Mouse (Mus musculus) spleen, adult 18-20 months (tissue): Measurements from ENCODE around the gene Hivep2.

Experiments
- DNase-seq, 2 experiments: peaks; one replicate each; pipeline ENCODE4 v3.0.0; 2022; ENCODE audit warnings: mixed read lengths in 2 of 2

Gene Hivep2

GRCm38 (mm10) chr10:13973563-13974179 is 7.8 kb downstream of the Hivep2 start:
- DNase-seq, result no peak

- no peak for DNase-seq
Measured at GRCm38 (mm10) chr10:13974472-13974871, 8.6 kb downstream of the Hivep2 start.

GRCm38 (mm10) chr10:13975861-13976260 is 10.0 kb downstream of the Hivep2 start:
- no peak for DNase-seq

- no peak for DNase-seq
Measured at GRCm38 (mm10) chr10:13976267-13976666, 10.4 kb downstream of the Hivep2 start.

DNA sequence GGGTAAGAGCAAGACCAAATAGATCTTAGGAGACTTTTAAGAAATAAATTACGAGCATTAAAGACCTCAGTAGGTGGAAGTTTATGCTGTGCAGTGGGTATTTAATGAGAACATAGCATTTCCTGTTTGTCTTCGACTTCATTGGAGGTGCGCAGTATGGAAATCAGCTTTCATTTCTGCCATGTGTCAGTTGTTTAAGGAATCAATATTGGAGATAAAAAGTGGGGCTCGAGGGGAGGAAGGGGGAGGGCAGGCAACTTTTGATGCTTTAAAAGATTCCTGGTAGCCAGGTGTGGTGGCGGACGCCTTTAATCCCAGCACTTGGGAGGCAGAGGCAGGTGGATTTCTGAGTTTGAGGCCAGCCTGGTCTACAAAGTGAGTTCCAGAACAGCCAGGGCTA is 16.4 kb downstream of the Hivep2 start:
- DNase-seq, result no peak

DNA sequence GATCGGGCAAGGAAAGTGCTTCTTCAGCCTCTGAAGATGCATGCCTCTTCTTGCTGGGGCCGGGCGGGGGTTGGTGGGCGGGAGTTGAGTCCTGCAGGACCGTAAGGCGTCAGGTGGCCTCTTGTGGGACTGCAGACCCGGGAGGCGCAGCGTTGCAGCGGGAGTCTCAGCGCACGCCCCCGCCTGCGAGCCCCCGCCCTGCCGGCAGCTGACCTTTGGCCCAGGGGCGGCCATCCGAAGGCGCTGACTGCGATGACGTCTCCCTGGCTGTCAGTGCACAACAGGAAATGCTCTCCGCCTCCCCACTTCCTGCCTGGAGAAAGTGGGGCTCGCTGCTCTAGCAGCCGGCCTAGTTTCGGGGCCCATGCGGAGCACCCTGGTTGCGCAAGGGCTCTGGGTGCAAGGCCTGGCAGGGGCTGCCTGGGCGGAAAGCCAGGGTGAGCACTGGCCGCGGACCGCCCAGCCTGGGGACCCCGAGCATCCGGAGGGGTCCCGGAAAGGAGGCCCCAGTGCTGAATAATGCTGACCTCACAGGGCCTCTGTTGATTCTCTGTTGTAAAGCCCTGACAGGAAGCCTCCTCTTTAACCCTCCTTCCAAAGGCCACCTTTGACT is 17.0 kb downstream of the Hivep2 start:
- DNase-seq, result peak; percentile 72 to 73

- no peak for DNase-seq
Measured at GRCm38 (mm10) chr10:13983631-13984030, 17.8 kb downstream of the Hivep2 start.

GRCm38 (mm10) chr10:13984233-13984632 is 18.4 kb downstream of the Hivep2 start:
- no peak for DNase-seq

GRCm38 (mm10) chr10:13986539-13986938 is 20.7 kb downstream of the Hivep2 start:
- no peak for DNase-seq

DNA sequence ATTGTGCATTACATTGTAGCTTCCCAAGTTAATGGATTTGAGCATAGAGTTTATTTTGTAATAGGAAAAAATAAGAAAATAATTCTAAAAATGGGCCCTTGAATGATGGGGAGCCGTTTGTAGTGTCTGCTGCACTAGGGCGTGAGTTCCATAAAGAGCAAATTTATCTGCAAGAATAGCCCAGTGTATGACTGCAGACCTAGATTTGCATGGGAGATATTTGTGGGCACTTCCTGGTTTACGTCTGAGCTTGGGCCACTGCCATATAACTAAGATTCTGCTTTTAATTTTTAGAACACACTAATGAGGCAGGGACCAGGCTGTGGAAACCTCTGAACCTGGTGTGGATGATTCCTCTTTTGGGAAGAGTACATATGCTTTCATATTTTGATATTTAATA is 21.5 kb downstream of the Hivep2 start:
- DNase-seq, result no peak

DNA sequence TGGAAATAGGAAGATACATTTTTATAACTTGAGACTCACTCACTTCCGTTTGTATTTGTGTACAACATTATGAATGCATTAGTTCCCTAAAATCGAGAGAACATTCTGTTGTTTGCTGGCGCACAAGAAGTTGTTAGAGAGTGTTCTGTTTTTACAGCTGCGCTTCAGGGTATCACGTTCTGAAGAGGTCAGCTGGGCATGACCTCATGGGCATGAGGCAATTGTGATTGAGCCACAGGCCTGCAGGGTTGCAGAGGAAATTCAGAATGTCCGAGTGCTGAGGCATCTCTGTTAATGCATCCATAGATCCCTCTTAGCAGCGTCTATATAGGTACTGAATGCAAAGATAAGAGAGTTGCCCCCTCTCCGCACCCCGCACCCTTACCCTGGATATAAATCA is 22.4 kb downstream of the Hivep2 start:
- no peak for DNase-seq

DNA sequence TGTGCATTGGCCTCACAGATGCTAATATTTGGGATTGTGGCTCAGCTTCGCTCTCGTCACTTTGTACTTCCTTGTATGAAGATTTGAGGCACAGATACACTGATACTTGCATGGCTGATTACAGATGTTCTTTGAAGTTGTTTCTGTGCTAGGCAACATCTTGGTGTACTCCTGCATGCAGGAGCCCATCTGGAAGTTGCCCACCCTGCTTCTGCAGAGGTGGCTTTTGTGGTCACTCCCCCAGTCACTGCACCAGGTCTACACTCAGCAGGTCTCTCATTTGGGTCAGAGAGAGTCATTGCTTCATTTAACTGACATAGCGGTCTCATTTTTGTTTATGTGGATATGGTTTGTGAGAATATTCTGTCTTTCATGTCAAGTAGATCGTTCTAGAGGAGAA is 22.9 kb downstream of the Hivep2 start:
- no peak for DNase-seq

DNA sequence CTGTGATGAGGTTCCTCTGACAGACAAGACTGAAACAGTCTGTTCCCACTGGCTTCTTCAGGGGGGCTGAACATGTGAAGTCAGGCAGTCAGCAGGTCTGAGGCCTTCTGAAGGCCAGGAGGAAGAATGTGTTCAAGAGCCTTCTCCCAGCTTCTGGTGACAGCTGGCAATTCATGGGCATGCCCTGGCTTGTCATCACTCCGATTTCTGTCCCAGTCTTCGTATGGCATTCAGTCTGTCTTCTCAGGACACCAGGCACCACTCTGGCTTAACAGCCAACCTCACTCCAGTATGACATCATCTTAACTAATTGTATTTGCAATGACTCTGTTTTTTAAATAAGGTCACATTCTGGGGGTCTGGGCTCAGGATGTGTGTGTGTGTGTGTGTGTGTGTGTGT is 25.0 kb downstream of the Hivep2 start:
- no peak for DNase-seq

GRCm38 (mm10) chr10:13993411-13993810 is 27.5 kb downstream of the Hivep2 start:
- DNase-seq, result peak; percentile 42 to 43

GRCm38 (mm10) chr10:13997336-13997735 is 31.5 kb downstream of the Hivep2 start:
- no peak for DNase-seq

DNA sequence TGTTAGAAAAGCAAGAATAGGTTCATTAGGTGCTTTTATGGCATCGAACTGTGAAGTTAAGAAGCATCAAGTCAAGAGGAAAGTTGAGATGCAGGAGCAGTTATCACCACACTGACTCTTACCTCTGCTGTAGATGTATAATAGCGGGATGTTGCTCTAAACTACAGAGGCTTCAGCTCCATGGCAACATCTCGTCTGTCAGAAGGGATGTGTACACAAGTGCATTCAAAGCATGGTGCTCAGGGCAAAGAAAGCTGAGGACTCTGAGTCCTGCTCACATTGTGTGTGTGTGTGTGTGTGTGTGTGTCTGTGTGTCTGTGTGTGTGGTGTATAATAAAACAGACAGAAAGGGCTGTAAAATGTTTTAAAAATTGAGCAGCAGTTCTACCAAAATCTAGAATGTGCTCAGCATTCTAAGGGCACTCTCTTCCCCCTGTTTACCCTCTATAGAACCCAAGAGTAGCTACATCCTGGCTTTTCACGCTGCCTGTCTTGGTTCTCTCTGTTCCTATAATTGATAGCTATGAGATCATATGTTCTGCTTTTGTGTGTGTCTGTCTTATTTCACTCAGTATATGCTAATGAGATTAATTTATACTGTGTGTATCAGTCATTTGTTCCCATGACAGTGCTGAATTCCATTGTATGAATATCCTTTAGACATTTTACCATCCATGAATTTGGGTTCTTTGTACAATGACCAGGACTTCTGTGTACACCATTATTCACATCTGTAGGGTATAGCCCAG is 39.1 kb downstream of the Hivep2 start:
- DNase-seq, result no peak

GRCm38 (mm10) chr10:14009721-14010120 is 43.8 kb downstream of the Hivep2 start:
- DNase-seq, result no peak

DNA sequence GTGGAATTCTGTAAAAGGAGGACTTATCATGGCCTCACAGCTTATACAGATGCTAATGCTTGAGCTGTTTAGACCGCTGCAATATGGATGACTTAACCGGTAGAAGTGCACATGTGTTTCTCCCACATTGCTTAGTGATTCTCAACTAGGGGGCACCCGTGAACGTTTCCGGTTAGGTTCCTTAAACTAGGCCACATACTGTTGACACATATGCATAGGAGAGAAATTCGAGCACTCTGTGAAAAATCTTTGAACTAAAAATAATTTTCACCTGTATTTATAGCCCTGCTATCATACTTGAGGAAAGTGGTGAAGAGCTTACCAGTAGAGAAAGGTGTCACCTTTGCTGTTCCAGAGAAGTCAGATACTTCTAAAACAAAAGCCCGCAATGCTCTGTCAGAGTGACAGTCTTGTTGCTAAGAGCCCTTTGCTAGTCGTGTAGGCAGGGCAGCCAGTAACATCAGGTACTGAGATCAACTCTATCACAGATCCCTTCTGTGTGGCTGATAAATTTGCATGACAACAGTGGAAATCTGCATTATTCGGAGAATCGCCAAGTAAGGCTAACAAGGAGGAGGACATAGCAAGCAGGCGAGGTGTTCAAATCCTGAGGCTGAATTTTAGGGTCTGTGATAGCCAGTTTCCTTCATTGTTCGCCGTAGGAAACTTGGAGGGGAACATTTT is 50.6 kb downstream of the Hivep2 start:
- no peak for DNase-seq

DNA sequence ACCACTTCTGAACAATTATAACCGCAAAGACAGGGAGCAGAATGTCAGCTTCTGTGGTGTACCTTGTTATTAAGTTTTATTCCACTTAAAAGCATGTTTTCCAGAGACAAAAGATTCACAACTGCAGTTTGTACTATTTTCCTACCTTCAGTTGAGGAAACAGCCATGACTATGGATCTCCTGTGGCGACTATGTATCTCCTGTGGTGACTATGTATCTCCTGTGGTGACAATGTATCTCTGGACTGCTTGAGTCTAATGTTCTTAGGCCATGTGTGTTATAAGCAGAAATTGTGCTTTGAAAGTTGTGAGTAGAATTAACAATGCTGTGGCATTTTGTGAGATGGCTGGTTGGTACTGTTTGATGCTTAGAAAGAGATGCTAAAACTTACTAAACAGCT is 51.5 kb downstream of the Hivep2 start:
- no peak for DNase-seq

DNA sequence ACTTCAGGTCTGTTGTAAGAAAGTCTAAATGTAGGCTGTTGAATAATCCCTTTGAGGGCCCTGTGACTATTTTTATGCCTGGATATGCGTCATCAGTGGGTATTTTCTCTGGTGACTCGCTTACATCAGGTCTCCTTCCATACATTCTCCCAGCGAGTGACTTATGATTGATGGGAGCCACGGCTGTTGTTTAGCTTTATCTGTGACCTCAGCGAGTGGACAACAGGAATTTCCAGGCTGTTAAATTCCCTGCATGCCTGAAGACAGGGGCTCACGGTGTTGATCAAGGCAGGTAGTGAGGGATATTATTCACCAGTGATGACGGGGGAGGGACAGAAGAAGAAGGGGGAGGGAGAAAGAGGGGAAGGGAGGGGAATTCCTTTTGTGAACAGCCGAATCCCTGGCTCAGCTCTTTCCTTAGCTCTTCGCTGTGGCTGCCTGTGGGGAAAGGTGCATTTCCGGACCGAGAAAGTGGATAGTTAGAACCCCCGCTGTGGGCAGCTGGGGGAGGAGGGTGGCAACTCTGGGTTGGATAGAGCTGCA is 52.0 kb downstream of the Hivep2 start:
- no peak for DNase-seq

DNA sequence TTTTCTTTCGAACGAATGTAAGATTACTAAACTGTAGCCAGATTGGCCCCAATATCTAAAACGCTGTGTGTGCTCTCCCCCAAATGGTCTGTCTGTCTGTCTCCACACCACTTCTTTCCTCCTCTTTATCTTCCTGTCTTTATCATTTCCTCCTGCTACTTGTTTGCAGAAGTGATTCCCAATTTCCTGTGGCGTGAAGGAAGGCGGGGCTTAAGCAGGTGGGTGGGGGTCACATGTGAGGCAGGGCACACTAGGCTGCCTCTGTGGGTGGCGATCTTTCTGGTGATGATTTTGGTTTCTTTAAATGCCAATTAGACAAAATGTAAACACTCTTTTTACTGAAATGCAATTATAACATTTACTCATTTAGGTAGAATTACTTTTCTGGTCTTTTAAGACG is 52.8 kb downstream of the Hivep2 start:
- peak in 1 of 2 experiments; percentile 14 for DNase-seq

DNA sequence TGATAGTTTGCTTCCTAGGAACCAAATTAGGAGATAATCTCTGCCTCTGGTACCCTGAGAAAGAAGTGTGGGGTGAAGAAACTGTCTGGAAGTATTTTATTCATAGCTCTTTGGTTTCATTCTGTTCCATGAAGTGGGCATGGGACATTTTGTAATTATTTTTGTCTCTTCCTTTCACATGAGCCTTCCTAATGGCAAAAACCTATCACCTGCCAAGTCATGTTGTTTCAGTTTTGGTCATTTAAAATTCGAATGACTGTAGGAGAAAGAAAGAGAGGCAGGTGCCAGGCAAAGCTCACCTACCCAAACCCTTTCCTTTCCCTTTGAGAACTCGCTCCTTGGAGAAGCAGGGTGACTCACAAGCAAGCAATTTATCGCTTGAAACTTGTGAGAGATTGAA is 53.3 kb downstream of the Hivep2 start:
- no peak for DNase-seq

- no peak for DNase-seq
Measured at GRCm38 (mm10) chr10:14020253-14020652, 54.4 kb downstream of the Hivep2 start.
